Mouse (Mus musculus): ENCODE data around the gene Grm5.

- no peak for TF ChIP-seq POLR2A (IDR thresholded peaks at IDR 0.05; ENCODE audit: control insufficient read depth, extremely low read depth, insufficient read depth, low read length, poor library complexity)
- no peak for TF ChIP-seq CTCF (IDR thresholded peaks at IDR 0.05; ENCODE audit: borderline replicate concordance, control insufficient read depth, extremely low read depth, insufficient read depth, low read length, poor library complexity)
These were observed 178.0 kb downstream of the Grm5 start for GRCm38 (mm10) chr7:87761945-87762344.

Measured in thymus, adult 2 months (tissue).